Mouse (Mus musculus) ES-E14 (cell line): ENCODE measurements around the gene Smc1b. TPM values are rescaled to one million over a fixed set of nuclear protein-coding genes. Genes with fewer than 3 reads are reported as not detected.

ENCODE experiments used
- DNase-seq: peaks from one replicate; pipeline ENCODE4 v3.0.0-alpha.2; 2013; ENCODE audit warnings: low read depth, low spot score
- H3K27ac ChIP-seq: 2 replicates; pipeline ENCODE4 v1.5.1; 2012; ENCODE audit warnings: low read depth, mild to moderate bottlenecking, low read length, moderate library complexity, mixed read lengths; ENCODE audit not compliant: poor library complexity, insufficient read depth, severe bottlenecking
- H3K36me3 ChIP-seq: 2 replicates; pipeline ENCODE4 v1.6.1; 2012; ENCODE audit warnings: mild to moderate bottlenecking, low read length, moderate library complexity, mixed read lengths; ENCODE audit not compliant: control insufficient read depth, poor library complexity, insufficient read depth, severe bottlenecking
- H3K4me1 ChIP-seq, 2 experiments: fragments of 150-350 bp in 1 of 2; sonication (generic) in 1 of 2; 2 replicates each; pipeline ENCODE4 v1.6.1; 2012; ENCODE audit warnings: low read length in 2 of 2, mild to moderate bottlenecking in 1 of 2, mixed read lengths in 1 of 2; ENCODE audit not compliant: control insufficient read depth in 2 of 2, insufficient read depth in 2 of 2, poor library complexity in 1 of 2
- H3K4me3 ChIP-seq, 2 experiments: fragments of 150-350 bp in 1 of 2; sonication (generic) in 1 of 2; 2 replicates each; pipeline ENCODE4 v1.5.1; 2012; ENCODE audit warnings: low read length in 2 of 2, low read depth in 1 of 2, mild to moderate bottlenecking in 1 of 2, mixed read lengths in 1 of 2; ENCODE audit not compliant: insufficient read depth in 1 of 2, poor library complexity in 1 of 2, severe bottlenecking in 1 of 2
- H3K9ac ChIP-seq: 2 replicates; pipeline ENCODE4 v1.6.1; 2012; ENCODE audit warnings: low read depth, mild to moderate bottlenecking, low read length, mixed read lengths; ENCODE audit not compliant: poor library complexity, insufficient read depth, severe bottlenecking
- H3K9me3 ChIP-seq: fragments of 150-350 bp; sonication (generic); 2 replicates; pipeline ENCODE4 v1.6.1; 2012; ENCODE audit warnings: low read depth, mild to moderate bottlenecking, low read length; ENCODE audit not compliant: control insufficient read depth, insufficient read depth
- CHD2 ChIP-seq: IDR thresholded peaks from 2 replicates; pipeline ENCODE4 v1.6.1; 2014; ENCODE audit warnings: mild to moderate bottlenecking, low read depth, low read length, inconsistent platforms
- HCFC1 ChIP-seq: IDR thresholded peaks from 2 replicates; pipeline ENCODE4 v1.6.1; 2012; ENCODE audit warnings: low read length, inconsistent platforms, borderline replicate concordance; ENCODE audit not compliant: insufficient read depth
- MAFK ChIP-seq: IDR thresholded peaks from 2 replicates; pipeline ENCODE4 v1.6.1; 2014; ENCODE audit warnings: mild to moderate bottlenecking, low read depth, low read length, inconsistent platforms; ENCODE audit not compliant: insufficient read depth
- ZC3H11A ChIP-seq: IDR thresholded peaks from 2 replicates; pipeline ENCODE4 v1.6.1; 2012; ENCODE audit warnings: low read depth, mild to moderate bottlenecking, inconsistent platforms, low read length, borderline replicate concordance
- ZNF384 ChIP-seq: IDR thresholded peaks from 2 replicates; pipeline ENCODE4 v1.6.1; 2012; ENCODE audit warnings: low read depth, low read length, inconsistent platforms
- in situ Hi-C, 2 experiments: fragments of 600-800 bp; cut with MboI; formaldehyde crosslinking; loops; one replicate each; pipeline ENCODE4 v1.15.1; 2025; ENCODE audit warnings: low sequenced_read_pairs in 2 of 2, inconsistent platforms in 1 of 2; ENCODE audit not compliant: unreplicated experiment in 2 of 2
- total RNA-seq: library from RNA; depleted of rRNA; stranded (reverse); fragments of 300-350 nt; gene quantifications from 2 replicates; pipeline ENCODE4 v1.2.3, GENCODE M21; 2012

Smc1b gene
- total RNA-seq, 1 experiment, result 8.7 TPM

DNA sequence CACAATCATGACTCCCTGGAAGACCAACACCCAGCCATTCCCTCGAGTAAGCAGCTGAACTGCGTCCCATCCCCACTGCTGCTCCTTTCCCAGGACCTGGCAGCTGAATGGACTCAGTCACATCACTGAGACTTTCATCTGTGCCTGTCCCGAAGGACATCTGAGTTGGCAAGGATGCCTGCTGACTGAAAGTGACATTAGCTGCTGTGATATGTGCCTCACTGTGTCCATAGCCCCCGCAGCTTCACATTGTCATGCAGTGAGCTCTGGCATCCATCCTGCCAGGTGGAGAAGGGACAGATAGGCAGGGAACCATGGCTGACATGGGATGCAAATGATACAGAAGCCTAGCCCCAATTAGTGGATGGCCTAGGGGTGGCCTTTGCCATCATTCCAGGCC, 76.6 kb downstream of the Smc1b start:
- DNase-seq, result no peak
- in situ Hi-C loops, result no loop called here
- H3K27ac ChIP-seq, result no peak overlapping the region
- no peak overlapping the region for H3K9ac ChIP-seq
- TF ChIP-seq ZC3H11A, result no peak
- TF ChIP-seq CHD2, result no peak
- TF ChIP-seq ZNF384, result no peak
- no peak for TF ChIP-seq HCFC1
- no peak for TF ChIP-seq MAFK
- H3K36me3 ChIP-seq, result peaks cover 23% of the 10 kb centered on the region
- H3K4me3 ChIP-seq, result no peak overlapping the region
- H3K4me1 ChIP-seq, result no peaks in the 10 kb centered on the region
- H3K9me3 ChIP-seq, result no peaks in the 10 kb centered on the region

DNA sequence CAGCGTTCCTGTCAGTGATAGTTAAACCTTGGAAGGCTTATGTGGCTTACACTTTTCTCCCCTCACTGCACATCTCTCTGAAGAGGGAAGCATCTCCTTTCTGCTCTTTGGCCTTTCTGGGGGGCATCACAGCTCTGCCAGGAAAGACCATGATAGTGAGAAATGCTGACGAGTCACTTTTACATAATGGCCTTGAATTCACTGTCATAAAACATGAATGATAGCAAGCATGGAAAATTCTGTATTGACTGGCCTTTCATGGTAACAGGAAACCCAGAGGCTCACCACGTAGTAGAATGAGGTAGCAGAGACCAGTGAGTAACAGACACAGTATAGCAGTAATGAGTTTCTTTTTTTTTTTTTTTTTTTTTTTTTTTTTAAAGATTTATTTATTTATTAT, 77.7 kb downstream of the Smc1b start:
- no peak overlapping the region for H3K27ac ChIP-seq
- peaks cover 26% of the 10 kb centered on the region for H3K36me3 ChIP-seq
- H3K4me1 ChIP-seq, result no peaks in the 10 kb centered on the region
- H3K9ac ChIP-seq, result no peak overlapping the region
- H3K9me3 ChIP-seq, result no peaks in the 10 kb centered on the region
- DNase-seq, result no peak
- H3K4me3 ChIP-seq, result no peak overlapping the region
- TF ChIP-seq ZC3H11A, result no peak
- peak; percentile 71 for TF ChIP-seq MAFK
- in situ Hi-C loops, result no loop called here

GRCm38 (mm10) chr15:85049758-85050157, 82.0 kb downstream of the Smc1b start:
- no peak for DNase-seq
- no peak overlapping the region for H3K9ac ChIP-seq
- TF ChIP-seq HCFC1 (no peak), ZNF384 (no peak), CHD2 (no peak), ZC3H11A (no peak)
- H3K27ac ChIP-seq, result no peak overlapping the region
- H3K4me3 ChIP-seq, result no peak overlapping the region
- peaks cover 39% of the 10 kb centered on the region for H3K36me3 ChIP-seq
- no peaks in the 10 kb centered on the region for H3K4me1 ChIP-seq
- no peaks in the 10 kb centered on the region for H3K9me3 ChIP-seq
- in situ Hi-C loops, result no loop called here

DNA sequence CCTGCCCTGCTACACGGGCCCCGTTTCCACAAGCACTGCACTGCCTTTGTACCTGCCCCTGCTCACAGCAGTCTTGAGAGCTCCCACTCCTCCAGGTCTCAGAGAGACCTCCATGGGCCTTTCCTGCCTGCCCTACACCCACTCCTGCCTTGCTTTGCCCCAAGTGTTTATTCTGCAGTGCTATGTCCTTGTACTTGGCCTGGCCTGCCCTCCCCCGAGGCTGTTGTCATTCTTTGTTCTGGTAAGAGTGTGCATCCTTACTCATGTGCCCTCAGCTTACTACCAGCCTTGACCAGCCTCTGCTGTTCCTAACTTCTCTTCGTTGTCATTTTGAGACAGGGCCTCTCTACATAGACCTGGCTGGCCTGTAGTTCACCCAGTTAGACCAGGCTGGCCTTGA, 83.9 kb downstream of the Smc1b start:
- DNase-seq, result no peak
- in situ Hi-C loops, result no loop called here
- no peak overlapping the region for H3K9ac ChIP-seq

GRCm38 (mm10) chr15:85046230-85046950, 85.4 kb downstream of the Smc1b start:
- no peak for DNase-seq
- peaks cover 29% of the 10 kb centered on the region for H3K36me3 ChIP-seq
- no peak overlapping the region for H3K4me3 ChIP-seq
- no peak overlapping the region for H3K27ac ChIP-seq
- no peak for TF ChIP-seq ZC3H11A
- TF ChIP-seq CHD2, result no peak
- TF ChIP-seq ZNF384, result no peak
- TF ChIP-seq MAFK, result no peak
- TF ChIP-seq HCFC1, result no peak
- in situ Hi-C loops, result no loop called here
- no peak overlapping the region for H3K9ac ChIP-seq
- H3K9me3 ChIP-seq, result no peaks in the 10 kb centered on the region
- H3K4me1 ChIP-seq, result peaks cover 0 to 5% of the 10 kb centered on the region in 2 experiments; a peak in 2 of 4 replicates

More for the DNA sequence above, 83.9 kb downstream of the Smc1b start:
- Histone ChIP-seq H3K4me3 (no peak overlapping the region), H3K36me3 (peaks cover 35% of the 10 kb centered on the region), H3K4me1 (peaks cover 0 to 2% of the 10 kb centered on the region in 2 experiments; a peak in 2 of 4 replicates), H3K27ac (no peak overlapping the region), H3K9me3 (no peaks in the 10 kb centered on the region)
- TF ChIP-seq CHD2 (no peak), ZC3H11A (no peak), ZNF384 (no peak), MAFK (no peak), HCFC1 (no peak)
